Mouse (Mus musculus) 3134 (cell line): ENCODE data around the gene Grm8.
"Not testable (repeated sequence)": the region's sequence is repeated elsewhere in the genome, so short reads cannot be mapped to it uniquely, and the experiment has no call there.

ENCODE experiments used
- DNase-seq: peaks from one replicate; pipeline ENCODE4 v3.0.0-alpha.2; 2011; ENCODE audit warnings: low spot score; ENCODE audit not compliant: insufficient read length; ENCODE audit errors: extremely low read depth

Grm8 gene

DNA sequence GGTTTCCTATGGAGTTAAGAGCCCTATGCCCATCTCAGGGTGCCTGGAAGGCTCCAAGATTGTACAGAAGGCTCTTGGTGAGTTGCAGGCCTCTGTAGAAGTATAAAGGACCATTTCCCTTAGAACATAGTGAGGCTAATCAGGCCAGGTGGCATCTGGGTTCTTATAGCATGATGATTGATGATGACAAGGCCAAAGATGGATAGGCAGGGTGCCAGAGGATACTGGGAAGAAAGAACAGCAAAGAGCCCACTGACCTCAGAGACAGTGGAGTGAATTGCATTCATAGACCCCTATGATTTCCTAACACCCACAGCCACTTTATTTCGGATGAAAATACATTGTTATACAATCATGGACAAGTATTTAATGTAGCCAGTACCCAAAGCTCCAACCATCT is 242.1 kb downstream of the Grm8 start:
- no peak for DNase-seq

DNA sequence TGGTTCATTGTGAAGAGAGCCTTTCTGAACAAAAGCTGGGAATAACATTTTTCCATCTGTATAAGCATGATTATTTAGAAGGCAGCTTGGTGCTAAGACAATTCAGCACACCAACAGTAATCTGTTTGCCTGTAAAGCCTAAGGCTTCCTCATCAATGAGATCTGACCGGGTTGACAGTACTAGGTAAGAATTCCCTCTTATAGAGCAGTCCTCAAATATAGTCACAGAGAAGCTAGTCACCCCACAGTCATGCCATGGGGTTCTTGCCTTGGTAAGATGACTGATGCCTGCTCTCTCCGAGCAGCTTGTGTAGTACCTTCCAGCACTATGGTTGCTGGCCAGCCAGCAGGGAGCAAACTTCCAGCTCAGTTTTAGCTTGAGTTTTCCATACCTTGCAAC is 246.6 kb downstream of the Grm8 start:
- DNase-seq, result no peak

DNA sequence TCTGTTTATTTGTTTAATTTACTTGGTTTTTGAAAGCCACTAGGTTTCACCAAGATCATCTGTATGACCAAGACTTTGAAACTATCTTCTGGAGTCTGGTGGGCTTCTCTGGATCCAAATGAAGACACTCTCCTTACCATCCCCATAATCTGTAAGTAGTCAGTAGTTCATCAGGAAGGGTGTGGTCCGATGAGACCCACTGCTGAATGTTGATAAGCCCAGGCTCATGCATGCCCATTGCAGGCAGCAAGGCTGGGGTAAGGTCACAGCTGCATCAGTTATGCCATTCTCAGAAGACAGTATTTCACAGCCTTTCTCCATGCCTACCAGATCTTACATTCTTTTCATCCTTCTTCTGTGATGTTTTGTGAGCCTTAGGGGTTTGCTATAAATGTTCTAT is 247.1 kb downstream of the Grm8 start:
- no peak for DNase-seq

- no peak for DNase-seq
Observed at GRCm38 (mm10) chr6:27885786-27886185, 249.2 kb downstream of the Grm8 start.

- DNase-seq, result no peak
Observed at GRCm38 (mm10) chr6:27849644-27850043, 285.3 kb downstream of the Grm8 start.

DNA sequence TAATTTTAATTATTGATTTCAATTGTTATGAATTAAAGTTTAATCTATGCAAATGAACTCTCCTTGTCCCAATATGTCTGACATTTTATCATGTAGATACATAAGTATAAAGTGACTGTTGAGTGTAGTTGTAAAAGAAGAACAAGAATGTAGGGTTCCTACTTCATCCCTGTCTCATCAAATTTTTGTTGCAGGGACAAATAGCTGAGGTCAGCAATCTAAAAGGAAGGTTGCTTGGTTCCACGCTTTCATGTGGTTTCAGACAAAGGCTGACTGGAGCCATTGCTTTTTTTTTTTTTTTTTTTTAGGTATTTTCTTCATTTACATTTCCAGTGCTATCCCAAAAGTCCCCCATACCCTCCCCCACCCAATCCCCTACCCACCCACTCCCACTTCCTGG is 298.8 kb downstream of the Grm8 start:
- DNase-seq, result no peak

- DNase-seq, result not testable (repeated sequence)
Observed at GRCm38 (mm10) chr6:27819735-27820134, 315.2 kb downstream of the Grm8 start.

DNA sequence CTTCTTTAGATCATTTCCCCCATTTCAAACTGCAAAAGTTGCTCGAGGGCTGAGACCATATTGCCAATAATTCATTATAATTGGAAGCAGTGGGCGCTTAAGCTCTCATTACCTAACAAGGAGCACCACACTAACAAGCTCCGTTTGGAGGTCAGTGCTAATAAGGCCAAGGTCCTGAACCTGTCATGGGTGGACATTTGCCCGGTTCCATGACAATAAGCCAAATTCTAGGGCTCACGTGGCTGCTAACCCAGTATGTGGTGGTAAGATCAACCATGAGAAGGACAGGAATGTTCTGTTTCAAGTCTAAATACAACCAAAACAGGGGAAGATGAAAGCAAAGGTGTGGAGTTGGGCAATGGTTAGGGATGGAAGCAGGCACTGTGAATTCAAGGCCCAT is 322.2 kb downstream of the Grm8 start:
- no peak for DNase-seq

DNA sequence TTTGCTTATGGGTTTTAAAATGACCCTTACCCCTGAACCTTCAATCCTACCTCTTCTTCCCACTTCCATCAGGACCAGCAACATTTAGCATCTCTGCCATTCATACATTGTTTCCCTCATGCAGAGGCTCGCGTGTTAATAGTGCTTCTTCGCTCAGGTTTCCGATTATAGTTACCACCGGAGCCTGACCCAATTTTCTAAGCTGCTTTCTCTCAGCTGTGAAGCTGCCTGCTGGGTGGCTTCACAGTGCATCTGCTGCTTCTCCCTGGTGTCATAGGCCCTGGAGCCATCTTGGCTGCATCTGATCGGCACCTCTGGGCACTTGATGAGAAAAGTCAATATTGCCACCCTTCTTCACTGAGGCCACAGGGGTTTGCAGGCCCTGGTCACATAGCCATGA is 325.0 kb downstream of the Grm8 start:
- DNase-seq, result no peak

DNA sequence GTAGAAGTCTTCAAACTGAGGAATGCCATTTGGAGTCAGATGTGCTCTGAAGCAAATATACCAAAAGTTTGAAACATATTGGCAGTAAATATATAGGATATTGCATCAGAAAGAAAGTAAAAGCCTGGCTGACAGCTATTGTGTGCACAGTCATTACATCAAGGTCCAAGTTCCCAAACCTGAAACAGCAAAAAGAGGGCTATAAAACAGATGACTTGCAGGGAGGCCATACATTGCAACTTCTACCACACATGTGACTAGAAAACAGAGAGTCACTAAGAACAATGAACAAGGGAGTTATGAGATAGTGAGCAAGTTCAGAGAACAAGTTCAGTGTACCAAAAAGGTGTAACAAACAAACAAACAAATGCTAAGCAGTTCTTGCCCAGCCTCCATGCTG is 328.2 kb downstream of the Grm8 start:
- DNase-seq, result no peak

DNA sequence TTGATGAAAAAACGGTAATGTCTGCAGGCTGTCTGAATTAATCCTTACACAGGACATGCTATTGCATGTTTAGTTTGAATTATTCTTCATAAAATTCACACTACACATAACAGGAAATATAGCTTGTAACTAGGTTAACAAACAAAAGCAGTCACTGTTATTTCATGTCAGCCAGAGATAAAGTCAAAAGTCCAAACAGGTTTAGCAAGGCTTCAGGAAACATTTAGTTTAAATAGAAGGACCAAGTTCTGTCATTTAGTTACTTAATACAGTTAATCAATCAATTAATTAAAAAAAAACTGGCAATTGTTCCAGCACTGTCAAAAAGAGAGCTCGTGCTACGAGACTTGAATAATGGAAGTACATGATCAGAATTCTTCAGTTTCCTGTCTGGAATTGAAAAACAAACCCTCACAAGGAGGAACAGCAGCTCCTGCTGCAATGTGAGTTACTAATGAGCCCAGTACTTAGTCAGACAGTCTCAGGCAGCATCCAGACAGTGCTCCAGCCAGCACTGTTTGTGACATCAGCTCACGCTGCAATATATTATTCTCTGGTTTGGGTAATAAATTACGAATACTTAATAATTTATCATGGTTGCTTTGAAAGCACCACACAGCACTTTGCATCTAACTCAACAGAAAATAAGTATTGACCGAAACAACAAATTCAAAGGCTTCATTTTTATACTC is 334.0 kb downstream of the Grm8 start:
- DNase-seq, result no peak

GRCm38 (mm10) chr6:27798735-27799134 is 336.2 kb downstream of the Grm8 start:
- no peak for DNase-seq

- DNase-seq, result no peak
Observed at GRCm38 (mm10) chr6:27789566-27789965, 345.4 kb downstream of the Grm8 start.

DNA sequence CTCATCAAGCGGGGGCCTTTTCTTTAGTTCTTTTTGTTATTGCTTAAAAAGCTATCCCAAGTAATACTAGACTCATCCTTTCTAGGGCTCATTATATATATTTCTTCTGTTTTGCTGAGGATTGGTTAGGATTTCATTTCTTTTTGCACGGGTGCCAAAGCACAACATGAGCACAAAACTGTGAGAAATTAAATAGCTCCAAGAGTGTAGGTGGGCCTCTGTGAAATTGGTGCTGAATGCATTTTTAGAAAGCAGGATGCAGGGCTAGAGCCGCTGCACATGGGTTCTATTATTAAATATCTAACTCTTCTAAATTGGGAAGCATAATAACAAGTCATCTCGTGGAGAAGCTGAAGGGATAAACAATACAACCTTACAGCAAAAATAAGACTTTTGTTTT is 345.8 kb downstream of the Grm8 start:
- no peak for DNase-seq

GRCm38 (mm10) chr6:27782251-27782650 is 352.7 kb downstream of the Grm8 start:
- no peak for DNase-seq

GRCm38 (mm10) chr6:27781371-27781770 is 353.6 kb downstream of the Grm8 start:
- DNase-seq, result no peak

DNA sequence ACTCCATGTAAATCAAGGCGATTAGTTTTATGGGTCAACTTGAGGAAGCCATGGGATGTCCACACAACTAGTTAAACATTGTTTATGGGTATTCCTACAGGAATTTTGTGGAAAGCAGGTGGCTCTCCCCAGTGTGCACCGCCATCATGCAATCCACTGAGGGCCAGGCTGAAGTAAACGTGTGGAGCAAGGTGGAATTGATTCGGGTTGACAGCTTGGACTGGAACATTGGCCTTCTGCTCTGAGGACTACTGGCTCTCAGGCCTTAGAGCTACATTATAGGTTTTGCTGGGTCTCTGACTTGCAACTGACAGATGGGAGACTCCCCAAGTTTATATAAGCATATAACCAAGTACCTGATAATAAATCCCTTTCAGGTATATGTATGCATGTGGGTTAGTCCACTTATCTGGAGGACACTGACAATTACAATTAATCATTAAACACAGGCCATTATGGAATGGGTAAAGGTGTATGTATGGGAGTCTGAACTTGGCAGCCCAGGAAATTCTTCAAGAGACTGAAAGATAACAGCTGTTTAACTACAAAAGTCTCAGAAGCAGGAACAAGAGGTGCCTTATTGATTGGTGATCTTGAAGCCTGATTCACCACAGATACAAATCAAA is 359.2 kb downstream of the Grm8 start:
- no peak for DNase-seq

DNA sequence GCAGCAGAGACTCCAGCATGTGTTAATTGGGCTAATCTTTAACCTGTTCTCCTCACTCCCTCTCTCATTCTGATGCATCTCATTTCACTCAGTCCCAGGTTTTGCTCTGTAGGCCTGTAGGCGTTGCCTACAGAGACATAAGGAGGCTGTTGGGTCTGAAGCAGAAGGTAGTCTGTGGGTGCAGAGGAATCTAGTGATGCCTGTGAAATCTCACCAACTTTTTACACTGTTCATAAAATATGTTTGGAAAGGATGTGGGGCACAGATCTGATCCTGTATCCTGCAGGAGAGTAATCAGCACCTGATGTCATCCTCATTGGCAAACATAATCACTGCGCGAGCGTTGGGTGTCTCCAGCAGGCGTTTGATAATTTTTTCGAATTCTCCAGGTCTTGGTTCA is 372.9 kb downstream of the Grm8 start:
- no peak for DNase-seq

GRCm38 (mm10) chr6:27753290-27753829 is 381.6 kb downstream of the Grm8 start:
- no peak for DNase-seq

- DNase-seq, result no peak
Observed at GRCm38 (mm10) chr6:27746493-27746892, 388.5 kb downstream of the Grm8 start.

- no peak for DNase-seq
Observed at GRCm38 (mm10) chr6:27745693-27746451, 389.1 kb downstream of the Grm8 start.

DNA sequence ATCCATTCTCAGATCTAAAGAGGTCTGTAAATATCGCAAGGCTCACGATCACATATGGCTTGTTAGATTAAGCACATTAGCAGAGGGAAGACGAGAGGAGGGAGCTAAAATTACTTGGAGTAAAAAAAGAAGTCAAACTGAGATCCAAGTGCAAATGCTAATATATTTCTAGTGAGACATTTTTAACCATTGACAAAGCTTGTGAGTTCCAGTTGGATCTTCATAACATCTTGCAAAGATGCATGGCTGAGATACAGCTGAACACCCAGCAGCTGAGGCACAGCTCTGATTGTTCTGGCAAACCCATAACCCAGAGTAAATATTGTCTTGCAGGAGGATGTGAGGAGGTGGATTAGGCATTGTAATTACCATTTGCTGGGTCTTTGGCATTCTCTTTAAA is 445.6 kb downstream of the Grm8 start:
- no peak for DNase-seq
